Mouse (Mus musculus): ENCODE results near the gene Diablo. TPM values are rescaled to one million over a fixed set of nuclear protein-coding genes. Genes with fewer than 3 reads are reported as not detected.

Diablo gene
- total RNA-seq, 1 experiment, result 54.1 TPM

- Histone ChIP-seq H3K9ac (ENCODE audit: insufficient read depth, low read depth, low read length, poor library complexity, severe bottlenecking) (no peak overlapping the region), H3K27ac (ENCODE audit: insufficient read depth, low read depth, low read length, poor library complexity, severe bottlenecking) (no peak overlapping the region), H3K4me3 (ENCODE audit: insufficient read depth in 1 of 2, low read depth in 1 of 2, low read length in 2 of 2, poor library complexity in 1 of 2, severe bottlenecking in 1 of 2) (no peak overlapping the region), H3K36me3 (ENCODE audit: control insufficient read depth, insufficient read depth, low read length, poor library complexity, severe bottlenecking) (no peaks in the 10 kb centered on the region), H3K9me3 (ENCODE audit: control insufficient read depth, insufficient read depth, low read depth, low read length) (no peaks in the 10 kb centered on the region), H3K4me1 (ENCODE audit: control insufficient read depth in 2 of 2, insufficient read depth in 2 of 2, low read length in 2 of 2, poor library complexity in 1 of 2) (peaks cover 0 to 21% of the 10 kb centered on the region in 2 experiments; a peak in 2 of 4 replicates)
- TF ChIP-seq MAFK (IDR thresholded peaks at IDR 0.05; ENCODE audit: insufficient read depth, low read depth, low read length) (no peak), ZC3H11A (IDR thresholded peaks at IDR 0.05; ENCODE audit: borderline replicate concordance, low read depth, low read length) (0 out of 2 replicates have a peak, but pooled peaks have one; percentile 3), HCFC1 (IDR thresholded peaks at IDR 0.05; ENCODE audit: borderline replicate concordance, insufficient read depth, low read length) (no peak)
- DNase-seq (ENCODE audit: low read depth, low spot score), result no peak
- in situ Hi-C loops (cut with MboI; ENCODE audit: low sequenced_read_pairs in 2 of 2, unreplicated experiment in 2 of 2), result no loop called here
These were observed 24.3 kb downstream of the Diablo start for GRCm38 (mm10) chr5:123499717-123500116.

GRCm38 (mm10) chr5:123489935-123490334 lies 34.0 kb downstream of the Diablo start:
- H3K36me3 ChIP-seq (ENCODE audit: control insufficient read depth, insufficient read depth, low read length, poor library complexity, severe bottlenecking), result no peaks in the 10 kb centered on the region
- H3K4me3 ChIP-seq (ENCODE audit: insufficient read depth in 1 of 2, low read depth in 1 of 2, low read length in 2 of 2, poor library complexity in 1 of 2, severe bottlenecking in 1 of 2), result no peak overlapping the region
- H3K9ac ChIP-seq (ENCODE audit: insufficient read depth, low read depth, low read length, poor library complexity, severe bottlenecking), result no peak overlapping the region
- peaks cover 2 to 6% of the 10 kb centered on the region in 2 experiments; a peak in 1 of 4 replicates for H3K4me1 ChIP-seq (ENCODE audit: control insufficient read depth in 2 of 2, insufficient read depth in 2 of 2, low read length in 2 of 2, poor library complexity in 1 of 2)
- DNase-seq (ENCODE audit: low read depth, low spot score), result no peak
- in situ Hi-C loops (cut with MboI; ENCODE audit: low sequenced_read_pairs in 2 of 2, unreplicated experiment in 2 of 2), result no loop called here
- H3K9me3 ChIP-seq (ENCODE audit: control insufficient read depth, insufficient read depth, low read depth, low read length), result no peaks in the 10 kb centered on the region
- no peak overlapping the region for H3K27ac ChIP-seq (ENCODE audit: insufficient read depth, low read depth, low read length, poor library complexity, severe bottlenecking)
- TF ChIP-seq ZC3H11A (IDR thresholded peaks at IDR 0.05; ENCODE audit: borderline replicate concordance, low read depth, low read length), result no peak
- TF ChIP-seq ZNF384 (IDR thresholded peaks at IDR 0.05; ENCODE audit: low read depth, low read length), result no peak
- TF ChIP-seq MAFK (IDR thresholded peaks at IDR 0.05; ENCODE audit: insufficient read depth, low read depth, low read length), result no peak
- TF ChIP-seq HCFC1 (IDR thresholded peaks at IDR 0.05; ENCODE audit: borderline replicate concordance, insufficient read depth, low read length), result no peak
- TF ChIP-seq CHD2 (IDR thresholded peaks at IDR 0.05; ENCODE audit: low read depth, low read length), result no peak

GRCm38 (mm10) chr5:123489112-123489785 lies 34.7 kb downstream of the Diablo start, which contains the start of the genes Lrrc43 and Il31:
TSS of gene Lrrc43 (plus strand) at chr5:123489305.
TSS of gene Il31 (minus strand) at chr5:123489489.
- Histone ChIP-seq H3K4me1 (ENCODE audit: control insufficient read depth in 2 of 2, insufficient read depth in 2 of 2, low read length in 2 of 2, poor library complexity in 1 of 2) (peaks cover 2 to 6% of the 10 kb centered on the region in 2 experiments; a peak in 1 of 4 replicates), H3K9ac (ENCODE audit: insufficient read depth, low read depth, low read length, poor library complexity, severe bottlenecking) (no peak within 1 kb of the TSS), H3K27ac (ENCODE audit: insufficient read depth, low read depth, low read length, poor library complexity, severe bottlenecking) (no peak within 1 kb of the TSS), H3K36me3 (ENCODE audit: control insufficient read depth, insufficient read depth, low read length, poor library complexity, severe bottlenecking) (no peaks in the 10 kb centered on the region), H3K4me3 (ENCODE audit: insufficient read depth in 1 of 2, low read depth in 1 of 2, low read length in 2 of 2, poor library complexity in 1 of 2, severe bottlenecking in 1 of 2) (no peak within 1 kb of the TSS), H3K9me3 (ENCODE audit: control insufficient read depth, insufficient read depth, low read depth, low read length) (no peaks in the 10 kb centered on the region)
- in situ Hi-C loops (cut with MboI; ENCODE audit: low sequenced_read_pairs in 2 of 2, unreplicated experiment in 2 of 2), result no loop called here
- no peak for DNase-seq (ENCODE audit: low read depth, low spot score)
- no peak for TF ChIP-seq ZC3H11A (IDR thresholded peaks at IDR 0.05; ENCODE audit: borderline replicate concordance, low read depth, low read length)

- H3K4me1 ChIP-seq (ENCODE audit: control insufficient read depth in 2 of 2, insufficient read depth in 2 of 2, low read length in 2 of 2, poor library complexity in 1 of 2), result peaks cover 2 to 6% of the 10 kb centered on the region in 2 experiments; a peak in 1 of 4 replicates
- in situ Hi-C loops (cut with MboI; ENCODE audit: low sequenced_read_pairs in 2 of 2, unreplicated experiment in 2 of 2), result no loop called here
- TF ChIP-seq CHD2 (IDR thresholded peaks at IDR 0.05; ENCODE audit: low read depth, low read length), result no peak
- no peak for TF ChIP-seq ZNF384 (IDR thresholded peaks at IDR 0.05; ENCODE audit: low read depth, low read length)
- no peak for TF ChIP-seq HCFC1 (IDR thresholded peaks at IDR 0.05; ENCODE audit: borderline replicate concordance, insufficient read depth, low read length)
- no peak for TF ChIP-seq MAFK (IDR thresholded peaks at IDR 0.05; ENCODE audit: insufficient read depth, low read depth, low read length)
- H3K36me3 ChIP-seq (ENCODE audit: control insufficient read depth, insufficient read depth, low read length, poor library complexity, severe bottlenecking), result no peaks in the 10 kb centered on the region
- H3K27ac ChIP-seq (ENCODE audit: insufficient read depth, low read depth, low read length, poor library complexity, severe bottlenecking), result no peak overlapping the region
- no peak for DNase-seq (ENCODE audit: low read depth, low spot score)
- no peak overlapping the region for H3K4me3 ChIP-seq (ENCODE audit: insufficient read depth in 1 of 2, low read depth in 1 of 2, low read length in 2 of 2, poor library complexity in 1 of 2, severe bottlenecking in 1 of 2)
- no peak overlapping the region for H3K9ac ChIP-seq (ENCODE audit: insufficient read depth, low read depth, low read length, poor library complexity, severe bottlenecking)
- no peaks in the 10 kb centered on the region for H3K9me3 ChIP-seq (ENCODE audit: control insufficient read depth, insufficient read depth, low read depth, low read length)
These were observed 36.1 kb downstream of the Diablo start for GRCm38 (mm10) chr5:123487659-123488395.
